Mouse (Mus musculus): ENCODE measurements around the gene Fbrs. TPM values are rescaled to one million over a fixed set of nuclear protein-coding genes. Genes with fewer than 3 reads are reported as not detected.
A peak's percentile ranks its signal among the peaks of the same experiment; 100 is the strongest.

Gene Fbrs
- polyA plus RNA-seq, 1 experiment from 2014 or later = 9.9 TPM

DNA sequence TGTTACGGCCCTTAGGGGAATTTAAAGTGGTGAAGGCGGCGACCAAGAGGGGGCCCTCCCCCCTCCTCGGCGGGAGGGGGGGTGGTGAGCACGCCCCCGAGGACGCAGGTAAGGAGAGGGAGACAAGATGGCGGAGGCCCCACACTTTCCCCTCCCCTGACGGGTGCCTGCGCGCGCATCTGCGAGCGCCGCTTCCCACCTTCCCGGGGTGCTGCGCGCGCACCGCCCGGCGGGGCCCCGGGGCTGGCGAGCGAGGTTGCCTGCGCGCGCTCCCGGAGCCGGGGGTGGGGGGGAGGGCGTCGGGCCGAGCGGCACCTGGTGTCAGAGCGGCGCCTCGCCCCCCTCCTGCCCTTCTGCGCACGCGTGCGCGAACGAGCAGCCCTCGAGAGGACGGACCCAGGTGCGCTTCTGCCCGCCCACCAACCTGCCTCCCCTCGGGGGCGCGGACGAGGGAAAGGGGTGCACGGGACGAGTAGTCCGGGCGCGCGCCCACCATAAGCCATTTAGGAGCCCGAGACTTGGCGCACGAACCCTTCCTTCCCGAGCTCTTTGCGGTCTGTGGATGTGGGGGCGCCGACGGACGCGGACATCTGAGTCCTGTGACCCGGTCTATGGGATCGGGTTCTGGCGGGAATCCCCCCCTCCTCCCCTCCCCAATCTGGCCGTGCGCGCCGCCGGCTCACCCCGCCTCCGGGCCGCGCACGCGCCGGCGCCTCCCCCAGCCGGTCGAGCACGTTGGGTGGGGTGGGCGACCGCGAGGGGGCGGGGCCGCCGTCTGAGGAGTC lies 33.4 kb downstream of the Fbrs start:
- Histone ChIP-seq H3K27ac (ENCODE audit: low read length) (peak overlapping the region; percentile 99), H3K4me3 (ENCODE audit: low read depth, low read length) (peak overlapping the region; percentile 87), H3K9me3 (ENCODE audit: low read length) (no peaks in the 10 kb centered on the region), H3K4me2 (replicated peaks; ENCODE audit: low read depth, low read length) (peak overlapping the region; percentile 69), H3K9ac (replicated peaks; ENCODE audit: low read depth) (peak overlapping the region; percentile 93), H3K27me3 (replicated peaks; ENCODE audit: insufficient read depth, low read length) (no peaks in the 10 kb centered on the region), H3K4me1 (ENCODE audit: insufficient read depth, low read depth, low read length) (peaks cover 5% of the 10 kb centered on the region; the same call in 1 of the 2 replicates), H3K36me3 (ENCODE audit: insufficient read depth, low read length) (peaks cover 12% of the 10 kb centered on the region; the same call in 1 of the 2 replicates)
- ATAC-seq (peak; percentile 87), DNase-seq (ENCODE audit: low spot score) (peak; percentile 97)
- WGBS = under 1% methylated on average over 42 of the region's 93 CpGs
- TF ChIP-seq CTCF (IDR thresholded peaks at IDR 0.05) (no peak), EP300 (IDR thresholded peaks at IDR 0.05) (peak; percentile 10; the same call in 1 of the 2 replicates)

DNA sequence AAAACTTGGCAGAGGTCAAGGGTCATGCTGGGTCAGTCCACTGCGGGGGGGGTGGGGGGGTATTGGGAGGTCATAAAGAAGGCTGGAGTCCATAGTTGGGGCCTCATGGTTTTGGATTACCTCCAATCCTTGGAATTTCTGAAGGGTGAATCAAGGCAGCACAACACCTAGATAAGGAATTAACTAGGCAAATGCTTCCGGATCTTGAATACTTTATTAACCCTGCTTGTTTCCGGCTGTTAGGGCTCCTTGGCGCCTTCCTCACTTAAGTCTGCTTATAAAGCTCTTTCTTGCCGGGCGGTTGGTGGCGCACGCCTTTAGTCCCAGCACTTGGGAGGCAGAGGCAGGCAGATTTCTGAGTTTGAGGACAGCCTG lies 34.0 kb downstream of the Fbrs start:
- DNase-seq (ENCODE audit: low spot score) = peak; percentile 85
- WGBS = 11% methylated on average over 8 of the region's 8 CpGs
- H3K4me2 ChIP-seq (replicated peaks; ENCODE audit: low read depth, low read length) = peak overlapping the region; percentile 69
- peak overlapping the region; percentile 99 for H3K27ac ChIP-seq (ENCODE audit: low read length)
- peak overlapping the region; percentile 87 for H3K4me3 ChIP-seq (ENCODE audit: low read depth, low read length)
- no peak for ATAC-seq
- H3K9ac ChIP-seq (replicated peaks; ENCODE audit: low read depth) = no peak overlapping the region
- H3K4me1 ChIP-seq (ENCODE audit: insufficient read depth, low read depth, low read length) = peaks cover 5% of the 10 kb centered on the region; the same call in 1 of the 2 replicates
- H3K9me3 ChIP-seq (ENCODE audit: low read length) = no peaks in the 10 kb centered on the region
- H3K27me3 ChIP-seq (replicated peaks; ENCODE audit: insufficient read depth, low read length) = no peaks in the 10 kb centered on the region
- TF ChIP-seq CTCF (IDR thresholded peaks at IDR 0.05) = no peak; the same call in 1 of the 2 replicates
- no peak for TF ChIP-seq EP300 (IDR thresholded peaks at IDR 0.05)
- peaks cover 15% of the 10 kb centered on the region; the same call in 1 of the 2 replicates for H3K36me3 ChIP-seq (ENCODE audit: insufficient read depth, low read length)

DNA sequence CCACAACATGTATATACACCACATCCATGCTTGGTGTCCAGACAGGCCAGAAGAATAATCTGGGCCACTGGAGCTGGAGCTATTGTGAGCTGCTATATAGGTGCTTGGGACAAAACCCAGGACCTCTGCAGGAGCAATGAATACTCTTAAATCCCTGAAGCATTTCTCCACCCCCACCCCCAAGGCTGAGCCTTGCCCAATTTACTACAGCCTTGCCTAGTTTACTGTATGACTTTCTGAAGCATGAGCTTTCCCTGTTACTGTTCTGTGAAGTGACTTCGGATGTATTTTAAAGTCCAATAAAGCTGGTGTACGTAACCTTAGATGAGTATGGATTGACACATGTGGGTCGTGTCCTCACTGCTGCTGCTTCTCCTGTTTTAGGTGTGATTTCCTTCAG lies 34.8 kb downstream of the Fbrs start:
- DNase-seq (ENCODE audit: low spot score) (no peak), ATAC-seq (no peak)
- peak overlapping the region; percentile 69; the same call in 1 of the 2 replicates for H3K4me2 ChIP-seq (replicated peaks; ENCODE audit: low read depth, low read length)
- peaks cover 15% of the 10 kb centered on the region; the same call in 1 of the 2 replicates for H3K36me3 ChIP-seq (ENCODE audit: insufficient read depth, low read length)
- no peak for TF ChIP-seq CTCF (IDR thresholded peaks at IDR 0.05)
- no peak for TF ChIP-seq EP300 (IDR thresholded peaks at IDR 0.05)
- no peaks in the 10 kb centered on the region for H3K27me3 ChIP-seq (replicated peaks; ENCODE audit: insufficient read depth, low read length)
- WGBS = 69% methylated on average over 3 of the region's 3 CpGs
- no peaks in the 10 kb centered on the region for H3K9me3 ChIP-seq (ENCODE audit: low read length)
- H3K4me1 ChIP-seq (ENCODE audit: insufficient read depth, low read depth, low read length) = peaks cover 5% of the 10 kb centered on the region; the same call in 1 of the 2 replicates
- H3K27ac ChIP-seq (ENCODE audit: low read length) = peak overlapping the region; percentile 99; the same call in 1 of the 2 replicates
- H3K4me3 ChIP-seq (ENCODE audit: low read depth, low read length) = no peak overlapping the region
- no peak overlapping the region for H3K9ac ChIP-seq (replicated peaks; ENCODE audit: low read depth)

DNA sequence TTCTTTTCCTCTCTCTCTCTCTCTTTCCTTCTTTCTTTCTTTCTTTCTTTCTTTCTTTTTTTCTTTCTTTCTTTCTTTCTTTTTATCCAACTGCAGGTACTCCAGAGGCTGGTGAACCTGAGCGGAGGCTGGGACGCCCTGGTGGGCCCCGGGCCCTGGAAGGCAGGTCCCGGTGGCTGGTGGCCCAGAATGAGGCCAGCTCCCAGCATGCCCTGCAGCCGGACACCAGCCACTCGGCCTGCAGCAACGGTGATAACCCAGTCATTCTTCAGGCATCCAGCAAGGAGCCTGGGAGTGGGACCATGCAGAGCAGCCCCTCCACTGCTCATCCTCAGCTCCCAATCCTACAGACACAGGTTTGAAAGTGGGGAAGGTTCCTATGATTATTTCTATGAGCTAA lies 36.8 kb downstream of the Fbrs start:
- H3K27ac ChIP-seq (ENCODE audit: low read length) = no peak overlapping the region
- H3K9ac ChIP-seq (replicated peaks; ENCODE audit: low read depth) = no peak overlapping the region
- no peak for TF ChIP-seq EP300 (IDR thresholded peaks at IDR 0.05)
- no peak for TF ChIP-seq CTCF (IDR thresholded peaks at IDR 0.05)
- DNase-seq (ENCODE audit: low spot score) (no peak), ATAC-seq (no peak)
- peaks cover 5% of the 10 kb centered on the region; the same call in 1 of the 2 replicates for H3K4me1 ChIP-seq (ENCODE audit: insufficient read depth, low read depth, low read length)
- peaks cover 16% of the 10 kb centered on the region for H3K36me3 ChIP-seq (ENCODE audit: insufficient read depth, low read length)
- H3K27me3 ChIP-seq (replicated peaks; ENCODE audit: insufficient read depth, low read length) = no peaks in the 10 kb centered on the region
- 90% methylated on average over 7 of the region's 7 CpGs for WGBS
- no peaks in the 10 kb centered on the region for H3K9me3 ChIP-seq (ENCODE audit: low read length)
- no peak overlapping the region for H3K4me2 ChIP-seq (replicated peaks; ENCODE audit: low read depth, low read length)
- H3K4me3 ChIP-seq (ENCODE audit: low read depth, low read length) = no peak overlapping the region

GRCm38 (mm10) chr7:127516344-127516743 lies 37.3 kb downstream of the Fbrs start:
- DNase-seq (ENCODE audit: low spot score) (no peak), ATAC-seq (no peak)
- Histone ChIP-seq H3K4me1 (ENCODE audit: insufficient read depth, low read depth, low read length) (peaks cover 3% of the 10 kb centered on the region; the same call in 1 of the 2 replicates), H3K9ac (replicated peaks; ENCODE audit: low read depth) (no peak overlapping the region), H3K36me3 (ENCODE audit: insufficient read depth, low read length) (peaks cover 21% of the 10 kb centered on the region), H3K27ac (ENCODE audit: low read length) (no peak overlapping the region), H3K4me2 (replicated peaks; ENCODE audit: low read depth, low read length) (no peak overlapping the region), H3K27me3 (replicated peaks; ENCODE audit: insufficient read depth, low read length) (no peaks in the 10 kb centered on the region), H3K9me3 (ENCODE audit: low read length) (no peaks in the 10 kb centered on the region), H3K4me3 (ENCODE audit: low read depth, low read length) (no peak overlapping the region)
- WGBS = 93% methylated on average over 6 of the region's 7 CpGs
- TF ChIP-seq EP300 (IDR thresholded peaks at IDR 0.05) = no peak
- TF ChIP-seq CTCF (IDR thresholded peaks at IDR 0.05) = no peak

GRCm38 (mm10) chr7:127519284-127519683 lies 40.3 kb downstream of the Fbrs start, which contains the start of gene Gm42715:
Gene Gm42715, plus strand, starts transcription at chr7:127519584.
- 90% methylated on average over 3 of the region's 3 CpGs for WGBS
- Histone ChIP-seq H3K27ac (ENCODE audit: low read length) (no peak within 1 kb of the TSS), H3K27me3 (replicated peaks; ENCODE audit: insufficient read depth, low read length) (no peaks in the 10 kb centered on the region), H3K36me3 (ENCODE audit: insufficient read depth, low read length) (peaks cover 43% of the 10 kb centered on the region), H3K4me2 (replicated peaks; ENCODE audit: low read depth, low read length) (no peak within 1 kb of the TSS), H3K9me3 (ENCODE audit: low read length) (no peaks in the 10 kb centered on the region), H3K9ac (replicated peaks; ENCODE audit: low read depth) (no peak within 1 kb of the TSS), H3K4me3 (ENCODE audit: low read depth, low read length) (no peak within 1 kb of the TSS), H3K4me1 (ENCODE audit: insufficient read depth, low read depth, low read length) (no peaks in the 10 kb centered on the region)
- DNase-seq (ENCODE audit: low spot score) = no peak
- TF ChIP-seq CTCF (IDR thresholded peaks at IDR 0.05) = no peak
- TF ChIP-seq EP300 (IDR thresholded peaks at IDR 0.05) = no peak
- ATAC-seq = no peak

Small RNA genes within 50 kb of the gene (microRNA-seq; reads per million reads assigned to microRNA genes)
- gene Gm47278 = not detected
- gene Mir7060 = not detected

Other genes with a start within 250 kb of the Fbrs start
- 15.5 and 15.7 TPM in 2 replicates for gene Zfp553, start 246.1 kb upstream of the Fbrs start, polyA plus RNA-seq (2015; fragmentation: Nextera tagmentation; extraction: Ambion mirVana)
- gene Sept1, start 246.1 kb upstream of the Fbrs start, polyA plus RNA-seq (2015; fragmentation: Nextera tagmentation; extraction: Ambion mirVana) = 13.0 TPM in 2 replicates
- gene Zfp771, start 234.9 kb upstream of the Fbrs start, polyA plus RNA-seq (2015; fragmentation: Nextera tagmentation; extraction: Ambion mirVana) = 34.9 and 36.9 TPM in 2 replicates
- 35.7 and 36.4 TPM in 2 replicates for gene Dctpp1, start 218.5 kb upstream of the Fbrs start, polyA plus RNA-seq (2015; fragmentation: Nextera tagmentation; extraction: Ambion mirVana)
- 59.4 and 66.9 TPM in 2 replicates for gene Sephs2, start 205.1 kb upstream of the Fbrs start, polyA plus RNA-seq (2015; fragmentation: Nextera tagmentation; extraction: Ambion mirVana)
- gene Itgal, start 182.9 kb upstream of the Fbrs start, polyA plus RNA-seq (2015; fragmentation: Nextera tagmentation; extraction: Ambion mirVana) = 3.7 and 3.8 TPM in 2 replicates
- 12.5 and 12.8 TPM in 2 replicates for gene Zfp768, start 133.6 kb upstream of the Fbrs start, polyA plus RNA-seq (2015; fragmentation: Nextera tagmentation; extraction: Ambion mirVana)
- gene Zfp747, start 103.1 kb upstream of the Fbrs start, polyA plus RNA-seq (2015; fragmentation: Nextera tagmentation; extraction: Ambion mirVana) = 7.3 and 7.9 TPM in 2 replicates
- gene 9130019O22Rik, start 92.0 kb upstream of the Fbrs start, polyA plus RNA-seq (2015; fragmentation: Nextera tagmentation; extraction: Ambion mirVana) = 4.7 and 5.4 TPM in 2 replicates
- 3.7 and 4.6 TPM in 2 replicates for gene E430018J23Rik, start 85.6 kb upstream of the Fbrs start, polyA plus RNA-seq (2015; fragmentation: Nextera tagmentation; extraction: Ambion mirVana)
- gene Zfp764, start 72.4 kb upstream of the Fbrs start, polyA plus RNA-seq (2015; fragmentation: Nextera tagmentation; extraction: Ambion mirVana) = 6.0 and 6.7 TPM in 2 replicates
- 27.4 and 28.9 TPM in 2 replicates for gene Zfp688, start 57.1 kb upstream of the Fbrs start, polyA plus RNA-seq (2015; fragmentation: Nextera tagmentation; extraction: Ambion mirVana)
- gene Zfp689, start 30.0 kb upstream of the Fbrs start, polyA plus RNA-seq (2015; fragmentation: Nextera tagmentation; extraction: Ambion mirVana) = 2.6 and 3.5 TPM in 2 replicates
- 37.6 and 37.7 TPM in 2 replicates for gene Prr14, start 19.6 kb upstream of the Fbrs start, polyA plus RNA-seq (2015; fragmentation: Nextera tagmentation; extraction: Ambion mirVana)
- gene Srcap, start 32.8 kb downstream of the Fbrs start, polyA plus RNA-seq (2015; fragmentation: Nextera tagmentation; extraction: Ambion mirVana) = 19.2 and 19.3 TPM in 2 replicates
- gene Gm42715, start 40.4 kb downstream of the Fbrs start, polyA plus RNA-seq (2015; fragmentation: Nextera tagmentation; extraction: Ambion mirVana) = 9.3 and 10.3 TPM in 2 replicates
- gene Tmem265, start 82.2 kb downstream of the Fbrs start, polyA plus RNA-seq (2015; fragmentation: Nextera tagmentation; extraction: Ambion mirVana) = 5.4 and 6.1 TPM in 2 replicates
- 31.7 and 34.4 TPM in 2 replicates for gene Phkg2, start 94.1 kb downstream of the Fbrs start, polyA plus RNA-seq (2015; fragmentation: Nextera tagmentation; extraction: Ambion mirVana)
- gene Ccdc189, start 109.4 kb downstream of the Fbrs start, polyA plus RNA-seq (2015; fragmentation: Nextera tagmentation; extraction: Ambion mirVana) = 28.8 and 29.5 TPM in 2 replicates
- gene Rnf40, start 109.6 kb downstream of the Fbrs start, polyA plus RNA-seq (2015; fragmentation: Nextera tagmentation; extraction: Ambion mirVana) = 25.9 and 27.1 TPM in 2 replicates
- gene Zfp629, start 136.6 kb downstream of the Fbrs start, polyA plus RNA-seq (2015; fragmentation: Nextera tagmentation; extraction: Ambion mirVana) = 5.2 and 6.0 TPM in 2 replicates
- gene Bcl7c, start 229.7 kb downstream of the Fbrs start, polyA plus RNA-seq (2015; fragmentation: Nextera tagmentation; extraction: Ambion mirVana) = 34.1 TPM in 2 replicates
- 9.9 and 10.4 TPM in 2 replicates for gene Ctf1, start 233.5 kb downstream of the Fbrs start, polyA plus RNA-seq (2015; fragmentation: Nextera tagmentation; extraction: Ambion mirVana)

Data from lung, postnatal 0 days (tissue).